In genomic region chr2:51627211-51627610, GRCm38 (mm10) we compare ENCODE assay signal across 39 mouse cellular contexts. TPM values are rescaled to one million over a fixed set of nuclear protein-coding genes. Genes with fewer than 3 reads are reported as not detected.
"Had no signal": no experiment of that assay in that cellular context is flagged by ENCODE, and none has a peak within 500 bp of the region (broad histone marks: within the 10 kb centered on the region; RNA-seq: fewer than 3 reads in every experiment).

TSS of gene Tas2r134 (plus strand) at chr2:51627511.

- H3K27me3 ChIP-seq: embryonic facial prominence, embryonic 12.5 days; embryonic facial prominence, embryonic 13.5 days; embryonic facial prominence, embryonic 15.5 days; forebrain, embryonic 12.5 days; forebrain, embryonic 13.5 days; forebrain, embryonic 15.5 days had no signal

- H3K36me3 ChIP-seq: embryonic facial prominence, embryonic 10.5 days; embryonic facial prominence, embryonic 12.5 days; embryonic facial prominence, embryonic 13.5 days; embryonic facial prominence, embryonic 15.5 days; forebrain, embryonic 10.5 days; forebrain, embryonic 12.5 days; forebrain, embryonic 15.5 days had no signal

- H3K9me3 ChIP-seq: embryonic facial prominence, embryonic 10.5 days; embryonic facial prominence, embryonic 12.5 days; embryonic facial prominence, embryonic 13.5 days; embryonic facial prominence, embryonic 15.5 days; forebrain, embryonic 10.5 days; forebrain, embryonic 12.5 days; forebrain, embryonic 13.5 days; forebrain, embryonic 15.5 days had no signal

- DNase-seq: cerebellum, adult 8-10 months; cerebellum, adult 9-10 months; cerebellum, adult 9-11 months; cerebellum, postnatal 14 days; cerebellum, postnatal 25 days; cerebellum, postnatal 36 days; embryo, embryonic 11 days; forebrain, postnatal 0 days; gastrocnemius, adult 2 months; gastrocnemius, postnatal 10 days; gastrocnemius, postnatal 14 days; gastrocnemius, postnatal 25 days; gastrocnemius, postnatal 36 days; heart, adult 11 months; heart, adult 18-20 months; heart, adult 2 months had no signal

- H3K4me1 ChIP-seq: embryonic facial prominence, embryonic 12.5 days; embryonic facial prominence, embryonic 13.5 days; embryonic facial prominence, embryonic 15.5 days; forebrain, embryonic 12.5 days; forebrain, embryonic 13.5 days; forebrain, embryonic 15.5 days had no signal

- H3K4me3 ChIP-seq: embryonic facial prominence, embryonic 10.5 days; embryonic facial prominence, embryonic 12.5 days; embryonic facial prominence, embryonic 13.5 days; embryonic facial prominence, embryonic 15.5 days; erythroblast, embryonic 14.5 days; forebrain, embryonic 10.5 days; forebrain, embryonic 12.5 days; forebrain, embryonic 13.5 days; forebrain, embryonic 15.5 days; gastrocnemius, adult 2 months; heart, adult 2 months had no signal

- ATAC-seq: forebrain, embryonic 13.5 days; forebrain, embryonic 14.5 days; forebrain, embryonic 15.5 days; forebrain, embryonic 16.5 days; forebrain, postnatal 0 days had no signal

RNA-seq across cellular contexts. Expression of gene Tas2r134, which starts in this region (rescaled TPM):
- total RNA-seq: common myeloid progenitor, adult 5-6 weeks; forebrain, postnatal 0 days; gastrocnemius, adult 18-20 months; gastrocnemius, adult 2 months; gastrocnemius, adult 8-10 months; gastrocnemius, postnatal 10 days; gastrocnemius, postnatal 14 days; gastrocnemius, postnatal 25 days; gastrocnemius, postnatal 36 days; gastrocnemius, postnatal 4 days; granulocyte monocyte progenitor cell, adult 5-6 weeks; heart, adult 18-20 months; heart, adult 2 months; heart, adult 8-10 months had no signal
- polyA plus RNA-seq: cortical plate, adult 2 months; embryonic facial prominence, embryonic 10.5 days; embryonic facial prominence, embryonic 11.5 days; embryonic facial prominence, embryonic 12.5 days; embryonic facial prominence, embryonic 13.5 days; embryonic facial prominence, embryonic 14.5 days; embryonic facial prominence, embryonic 15.5 days; erythroblast, embryonic 14.5 days; forebrain, embryonic 10.5 days; forebrain, embryonic 11.5 days; forebrain, embryonic 12.5 days; forebrain, embryonic 13.5 days; forebrain, embryonic 14.5 days; forebrain, embryonic 15.5 days; forebrain, embryonic 16.5 days; forebrain, postnatal 0 days; frontal cortex, adult 2 months; gonadal fat pad, adult 2 months; heart, adult 2 months had no signal
